Mouse (Mus musculus) stomach, adult 2 months (tissue): Measurements from ENCODE around the gene Frmd5. TPM values are rescaled to one million over a fixed set of nuclear protein-coding genes. Genes with fewer than 3 reads are reported as not detected.

Experiments used
- polyA plus RNA-seq: library from polyadenylated mRNA; depleted of rRNA; stranded (reverse); fragments of >200 nt; gene quantifications from 2 replicates; pipeline ENCODE4 v1.2.3, GENCODE M21; 2012; rRNA removed

Gene Frmd5
- polyA plus RNA-seq, result 0.24 and 0.40 TPM in 2 replicates

DNA sequence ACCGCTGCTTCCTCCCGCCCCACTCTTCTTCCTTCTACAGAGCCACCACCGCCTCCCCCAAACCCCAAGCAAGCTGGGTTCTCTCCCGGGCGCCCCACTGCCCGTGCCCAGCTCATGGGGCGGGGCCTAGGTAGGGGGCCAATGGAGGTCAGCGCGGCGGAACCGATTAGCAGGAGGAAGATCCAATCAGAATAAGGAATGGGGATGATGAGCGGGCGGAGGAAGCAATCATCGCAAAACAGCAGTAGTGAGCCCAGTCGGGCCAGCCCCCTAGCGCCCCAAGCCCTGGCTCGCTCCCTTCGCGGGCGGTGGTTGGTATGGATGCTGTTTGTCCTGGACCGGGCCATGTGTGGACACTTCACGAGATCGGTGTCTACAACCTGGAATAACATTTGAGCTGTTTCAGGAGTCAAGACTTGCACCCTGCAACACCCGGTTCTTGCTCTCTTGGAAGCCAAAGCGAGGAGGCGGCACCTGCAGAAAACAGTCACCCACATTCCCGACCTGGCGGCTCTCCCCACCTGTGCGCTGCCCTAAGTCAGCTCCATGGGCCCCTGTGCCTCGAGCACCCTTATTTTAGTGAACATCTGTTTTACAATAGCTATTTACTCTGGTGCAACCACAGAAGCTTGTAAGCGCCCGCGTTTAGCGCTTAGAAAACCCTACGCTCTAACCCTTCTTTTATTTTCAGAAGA, at the start of gene Frmd5:
Frmd5 (minus strand) TSS at position 129 of the 695 bp plus-strand sequence.

DNA sequence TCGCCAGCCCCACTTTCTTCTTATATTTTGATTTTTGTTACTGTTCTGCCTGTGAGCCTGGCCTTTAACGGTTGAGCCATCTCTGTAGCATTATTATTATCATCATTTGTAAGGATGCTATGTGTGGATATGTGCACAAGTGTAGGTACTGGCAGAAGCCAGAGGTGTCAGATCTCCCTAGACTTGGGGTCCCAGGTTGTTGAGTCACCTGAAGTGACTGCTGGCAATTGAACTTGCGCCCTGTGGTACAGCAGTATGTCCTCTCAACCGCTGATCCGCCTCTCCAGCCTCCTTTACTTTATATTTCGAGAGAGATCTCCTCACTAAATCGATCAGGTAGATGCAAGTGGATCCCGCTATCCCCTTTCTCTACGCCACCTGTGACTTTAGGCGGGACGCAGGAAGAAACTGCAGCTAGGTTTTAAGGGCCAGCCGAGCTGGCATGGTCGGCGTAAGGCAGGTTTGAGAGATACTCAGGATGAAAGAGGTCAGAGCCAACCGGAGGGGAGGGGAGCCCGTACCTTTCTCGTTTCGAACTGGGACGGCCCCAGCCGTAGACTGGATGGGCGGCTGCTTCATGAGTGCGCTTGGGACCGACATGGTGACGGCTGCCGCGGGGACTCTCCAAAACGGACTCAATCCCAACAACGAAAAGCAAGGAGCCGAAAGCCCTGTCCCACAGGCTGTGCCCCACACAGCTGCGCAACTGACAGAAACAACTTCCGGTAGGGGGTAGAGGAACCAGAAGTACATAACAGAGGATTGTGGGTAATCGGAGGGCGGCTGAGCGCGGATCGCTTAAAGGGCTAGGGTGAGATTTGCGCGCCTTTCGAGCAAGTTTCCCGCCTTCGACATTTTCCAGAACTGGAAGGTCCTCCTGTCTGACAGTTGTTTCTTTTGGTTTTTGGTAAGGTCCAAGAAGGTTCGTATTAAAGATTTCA, 300.7 kb downstream of the Frmd5 start, which contains the start of the genes Mfap1a and Wdr76:
Mfap1a (minus strand) TSS at position 724 of the 941 bp plus-strand sequence.
Wdr76 (plus strand) TSS at position 782 of the 941 bp plus-strand sequence.

Other genes starting within 250 kb of the Frmd5 start
- gene Casc4, start 59.9 kb upstream of the Frmd5 start, polyA plus RNA-seq, result 3.3 and 3.7 TPM in 2 replicates
- gene Ctdspl2, start 148.9 kb upstream of the Frmd5 start, polyA plus RNA-seq, result 0.29 and 0.76 TPM in 2 replicates
- not detected in 2 replicates for gene Mageb3, start 149.0 kb upstream of the Frmd5 start, polyA plus RNA-seq
- 1.6 and 2.3 TPM in 2 replicates for gene Eif3j1, start 221.5 kb upstream of the Frmd5 start, polyA plus RNA-seq